Comparison of ENCODE assay signal across 31 mouse cellular contexts in the genomic region with DNA sequence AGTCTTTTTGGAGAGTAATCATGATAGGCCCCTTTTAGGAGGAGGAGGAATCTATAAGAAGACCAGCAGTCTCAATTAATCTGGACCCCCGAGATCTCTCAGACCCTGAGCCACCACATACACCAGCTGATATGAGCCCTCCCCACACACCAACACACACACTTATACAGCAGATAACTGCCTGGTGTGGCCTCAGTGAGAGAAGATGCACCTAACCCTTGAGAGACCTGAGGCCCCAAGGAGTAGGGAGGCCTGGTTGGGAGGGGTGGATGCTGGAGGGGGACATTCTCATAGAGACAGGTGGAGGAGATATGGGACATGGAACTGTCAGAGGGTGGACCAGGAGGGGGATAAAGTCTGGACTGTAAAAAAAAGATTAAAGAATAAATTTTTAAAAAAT.
DNase-seq lines count a peak whose midpoint lies in the region; ATAC-seq and TF ChIP-seq lines count a peak whose summit lies in the region.
"Had no signal": no experiment of that assay in that cellular context is flagged by ENCODE, and none has a peak within 500 bp of the region (broad histone marks: within the 10 kb centered on the region; RNA-seq: fewer than 3 reads in every experiment).

No protein-coding gene starts in this region.

- no peaks in the 10 kb centered on the region for H3K9me3 ChIP-seq in liver, embryonic 11.5 days (ENCODE audit: control insufficient read depth, low read length)
- no peaks in the 10 kb centered on the region for H3K9me3 ChIP-seq in liver, embryonic 14.5 days (ENCODE audit: control insufficient read depth, low read length)
- no peaks in the 10 kb centered on the region for H3K9me3 ChIP-seq in liver, postnatal 0 days (ENCODE audit: low read length)
- no peaks in the 10 kb centered on the region for H3K9me3 ChIP-seq in midbrain, embryonic 13.5 days
- H3K9me3 ChIP-seq: embryonic facial prominence, embryonic 10.5 days; embryonic facial prominence, embryonic 13.5 days; forebrain, embryonic 12.5 days; G1E; hindbrain, embryonic 10.5 days; hindbrain, embryonic 13.5 days had no signal

- H3K4me3 ChIP-seq in liver, embryonic 11.5 days (ENCODE audit: low read depth, low read length) = no peak overlapping the region
- no peak overlapping the region for H3K4me3 ChIP-seq in liver, embryonic 14.5 days (ENCODE audit: insufficient read depth in 1 of 2, low read depth in 2 of 2, low read length in 2 of 2)
- no peak overlapping the region for H3K4me3 ChIP-seq in liver, postnatal 0 days (ENCODE audit: low read depth, low read length)
- H3K4me3 ChIP-seq in midbrain, embryonic 13.5 days (replicated peaks) = no peak overlapping the region
- H3K4me3 ChIP-seq: embryonic facial prominence, embryonic 10.5 days; embryonic facial prominence, embryonic 13.5 days; erythroblast, embryonic 14.5 days; forebrain, embryonic 12.5 days; gastrocnemius, adult 2 months; hindbrain, embryonic 10.5 days; hindbrain, embryonic 13.5 days had no signal

- 0 out of 2 replicates have a peak, but pooled peaks cover 2% of the 10 kb centered on the region for H3K4me1 ChIP-seq in liver, embryonic 11.5 days (replicated peaks; ENCODE audit: control insufficient read depth, insufficient read depth, low read length)
- H3K4me1 ChIP-seq in liver, embryonic 14.5 days (replicated peaks; ENCODE audit: control insufficient read depth in 2 of 2, insufficient read depth in 2 of 2, low read length in 1 of 2) = peaks cover 4 to 10% of the 10 kb centered on the region in 2 experiments; a peak in 3 of 4 replicates
- H3K4me1 ChIP-seq in liver, postnatal 0 days (ENCODE audit: insufficient read depth) = no peaks in the 10 kb centered on the region
- no peaks in the 10 kb centered on the region for H3K4me1 ChIP-seq in midbrain, embryonic 13.5 days (replicated peaks)
- H3K4me1 ChIP-seq: embryonic facial prominence, embryonic 10.5 days; embryonic facial prominence, embryonic 13.5 days; forebrain, embryonic 12.5 days; hindbrain, embryonic 10.5 days; hindbrain, embryonic 13.5 days had no signal

- WGBS in liver, embryonic 11.5 days = 63% methylated on average over 1 of the region's 1 CpGs
- 16% methylated on average over 1 of the region's 1 CpGs for WGBS in liver, embryonic 14.5 days (ENCODE audit: insufficient replicate concordance)
- 57% methylated on average over 1 of the region's 1 CpGs for WGBS in liver, postnatal 0 days (ENCODE audit: insufficient replicate concordance)
- 93% methylated on average over 1 of the region's 1 CpGs for WGBS in midbrain, embryonic 13.5 days

- H3K4me2 ChIP-seq in liver, embryonic 11.5 days = no peak overlapping the region
- H3K4me2 ChIP-seq in liver, embryonic 14.5 days (ENCODE audit: low read depth) = no peak overlapping the region
- H3K4me2 ChIP-seq in liver, postnatal 0 days (ENCODE audit: low read depth, low read length) = no peak overlapping the region
- no peak overlapping the region for H3K4me2 ChIP-seq in midbrain, embryonic 13.5 days (replicated peaks)
- H3K4me2 ChIP-seq: embryonic facial prominence, embryonic 13.5 days; forebrain, embryonic 12.5 days; heart, embryonic 11.5 days; hindbrain, embryonic 13.5 days had no signal

- H3K27me3 ChIP-seq in liver, embryonic 11.5 days (replicated peaks; ENCODE audit: control insufficient read depth, insufficient read depth, low read length) = no peaks in the 10 kb centered on the region
- H3K27me3 ChIP-seq in liver, embryonic 14.5 days (ENCODE audit: control insufficient read depth, insufficient read depth, low read length) = no peaks in the 10 kb centered on the region
- H3K27me3 ChIP-seq in liver, postnatal 0 days (ENCODE audit: insufficient read depth, low read length) = no peaks in the 10 kb centered on the region
- no peaks in the 10 kb centered on the region for H3K27me3 ChIP-seq in midbrain, embryonic 13.5 days
- H3K27me3 ChIP-seq: CH12.LX; embryonic facial prominence, embryonic 13.5 days; forebrain, embryonic 12.5 days; hindbrain, embryonic 13.5 days had no signal

- H3K36me3 ChIP-seq in liver, embryonic 11.5 days (ENCODE audit: control insufficient read depth, insufficient read depth, low read length) = no peaks in the 10 kb centered on the region
- no peaks in the 10 kb centered on the region for H3K36me3 ChIP-seq in liver, embryonic 14.5 days (replicated peaks; ENCODE audit: control insufficient read depth, insufficient read depth, low read depth)
- H3K36me3 ChIP-seq in liver, postnatal 0 days (replicated peaks; ENCODE audit: insufficient read depth, low read length) = no peaks in the 10 kb centered on the region
- no peaks in the 10 kb centered on the region for H3K36me3 ChIP-seq in midbrain, embryonic 13.5 days
- H3K36me3 ChIP-seq: embryonic facial prominence, embryonic 10.5 days; embryonic facial prominence, embryonic 13.5 days; forebrain, embryonic 12.5 days; hindbrain, embryonic 10.5 days; hindbrain, embryonic 13.5 days had no signal

- no peak overlapping the region for H3K27ac ChIP-seq in liver, embryonic 11.5 days (ENCODE audit: low read depth, low read length)
- H3K27ac ChIP-seq in liver, embryonic 14.5 days = no peak overlapping the region
- no peak overlapping the region for H3K27ac ChIP-seq in liver, postnatal 0 days (ENCODE audit: low read depth)
- H3K27ac ChIP-seq in midbrain, embryonic 13.5 days = no peak overlapping the region
- H3K27ac ChIP-seq: embryonic facial prominence, embryonic 10.5 days; embryonic facial prominence, embryonic 13.5 days; forebrain, embryonic 12.5 days; gastrocnemius, adult 2 months; hindbrain, embryonic 10.5 days; hindbrain, embryonic 13.5 days had no signal

- peak; percentile 89 for ATAC-seq in liver, embryonic 11.5 days (replicated peaks; ENCODE audit: low FRiP score)
- peak; percentile 81 for ATAC-seq in liver, embryonic 14.5 days (ENCODE audit: insufficient read depth)
- ATAC-seq in liver, postnatal 0 days = 0 out of 2 replicates have a peak, but pooled peaks have one; percentile 8
- no peak for ATAC-seq in midbrain, embryonic 13.5 days
- ATAC-seq: forebrain, postnatal 0 days; hindbrain, embryonic 16.5 days; Patski had no signal

- TF ChIP-seq CTCF in liver, embryonic 14.5 days (IDR thresholded peaks at IDR 0.05; ENCODE audit: low read depth) = no peak
- TF ChIP-seq CTCF in liver, postnatal 0 days (IDR thresholded peaks at IDR 0.05; ENCODE audit: low read depth) = no peak

- no peak overlapping the region for H3K9ac ChIP-seq in liver, embryonic 11.5 days (ENCODE audit: low read depth, low read length)
- H3K9ac ChIP-seq in liver, embryonic 14.5 days (replicated peaks) = no peak overlapping the region
- H3K9ac ChIP-seq in liver, postnatal 0 days (replicated peaks) = no peak overlapping the region
- no peak overlapping the region for H3K9ac ChIP-seq in midbrain, embryonic 13.5 days (replicated peaks)
- H3K9ac ChIP-seq: embryonic facial prominence, embryonic 13.5 days; forebrain, embryonic 12.5 days; forebrain, postnatal 0 days; hindbrain, embryonic 13.5 days had no signal

- DNase-seq in liver, embryonic 11.5 days (ENCODE audit: low spot score) = no peak
- no peak for DNase-seq in liver, embryonic 14.5 days (ENCODE audit: low read depth in 3 of 3, low spot score in 3 of 3)
- DNase-seq in liver, postnatal 0 days = no peak
- DNase-seq in adrenal gland, postnatal 25 days = no peak
- no peak for DNase-seq in spleen, postnatal 10 days (ENCODE audit: low spot score in 2 of 2)
- DNase-seq in layer of hippocampus, postnatal 14 days (ENCODE audit: low spot score in 2 of 2) = no peak
- DNase-seq: adrenal gland, adult 2 months; adrenal gland, postnatal 14 days; B cell, adult 2 months; cerebellum, adult 11-12 months; cerebellum, adult 8-10 months; cerebellum, postnatal 10 days; cerebellum, postnatal 36 days; embryo, embryonic 11 days; forebrain, postnatal 0 days; gastrocnemius, adult 2 months; gastrocnemius, postnatal 14 days; heart, adult 11 months; heart, postnatal 36 days had no signal

- TF ChIP-seq EP300 in liver, embryonic 14.5 days (IDR thresholded peaks at IDR 0.05; ENCODE audit: low read depth) = no peak
- no peak for TF ChIP-seq EP300 in liver, postnatal 0 days (IDR thresholded peaks at IDR 0.05; ENCODE audit: low read depth)
